ENCODE assay signal across 8 mouse cellular contexts in genomic region chr10:117792141-117793091, GRCm38 (mm10). TPM values are rescaled to one million over a fixed set of nuclear protein-coding genes. Genes with fewer than 3 reads are reported as not detected.
DNase-seq lines count a peak whose midpoint lies in the region; ATAC-seq and TF ChIP-seq lines count a peak whose summit lies in the region.

TSS of gene Nup107 (minus strand) at chr10:117792705.

- ATAC-seq in G1E (ENCODE audit: extremely low read depth, insufficient number of reproducible peaks, low FRiP score, poor library complexity, severe bottlenecking), result peak; percentile 82
- peak; percentile 96 for ATAC-seq in forebrain, embryonic 16.5 days
- ATAC-seq in lung, embryonic 14.5 days (ENCODE audit: insufficient read depth), result peak; percentile 98

- H3K27me3 ChIP-seq in G1E (ENCODE audit: insufficient read depth, low read length), result no peaks in the 10 kb centered on the region
- no peaks in the 10 kb centered on the region for H3K27me3 ChIP-seq in forebrain, embryonic 16.5 days (replicated peaks; ENCODE audit: control insufficient read depth, insufficient read depth, low read length)
- H3K27me3 ChIP-seq in lung, embryonic 14.5 days (ENCODE audit: insufficient read depth, low read length), result no peaks in the 10 kb centered on the region
- H3K27me3 ChIP-seq in thymus, adult 2 months (ENCODE audit: control insufficient read depth, insufficient read depth, low read length), result no peaks in the 10 kb centered on the region

- H3K27ac ChIP-seq in forebrain, embryonic 16.5 days (ENCODE audit: low read length), result peak within 1 kb of the TSS; percentile 58
- peak within 1 kb of the TSS; percentile 91 for H3K27ac ChIP-seq in layer of hippocampus, adult 2 months
- peak within 1 kb of the TSS; percentile 74 for H3K27ac ChIP-seq in lung, embryonic 14.5 days (ENCODE audit: low read depth)
- peak within 1 kb of the TSS; percentile 43; the same call in 1 of the 2 replicates for H3K27ac ChIP-seq in olfactory bulb, adult 2 months (ENCODE audit: insufficient read depth, low read depth, low read length)
- peak within 1 kb of the TSS; percentile 47; the same call in 1 of the 2 replicates for H3K27ac ChIP-seq in thymus, adult 2 months (ENCODE audit: control insufficient read depth, insufficient read depth, low read length)

- TF ChIP-seq POLR2A in olfactory bulb, adult 2 months (IDR thresholded peaks at IDR 0.05; ENCODE audit: insufficient read depth, low read depth, low read length), result 0 out of 2 replicates have a peak, but pooled peaks have one; percentile 29
- peak; percentile 79 for TF ChIP-seq POLR2A in thymus, adult 2 months (IDR thresholded peaks at IDR 0.05; ENCODE audit: control insufficient read depth, extremely low read depth, insufficient read depth, low read length, poor library complexity)

- peaks cover 35% of the 10 kb centered on the region for H3K4me1 ChIP-seq in G1E (ENCODE audit: insufficient read depth, low read depth, low read length)
- peaks cover 14% of the 10 kb centered on the region for H3K4me1 ChIP-seq in forebrain, embryonic 16.5 days (replicated peaks; ENCODE audit: control insufficient read depth, insufficient read depth, low read length)
- H3K4me1 ChIP-seq in lung, embryonic 14.5 days (ENCODE audit: insufficient read depth), result peaks cover 9% of the 10 kb centered on the region; the same call in 1 of the 2 replicates
- H3K4me1 ChIP-seq in olfactory bulb, adult 2 months (ENCODE audit: control insufficient read depth, insufficient read depth, low read length), result no peaks in the 10 kb centered on the region
- peaks cover 10% of the 10 kb centered on the region for H3K4me1 ChIP-seq in thymus, adult 2 months (replicated peaks; ENCODE audit: control insufficient read depth, insufficient read depth, low read length)

- WGBS in forebrain, embryonic 16.5 days, result under 1% methylated on average over 75 of the region's 75 CpGs
- WGBS in lung, embryonic 14.5 days, result under 1% methylated on average over 75 of the region's 75 CpGs
- WGBS in olfactory bulb, adult 2 months, result under 1% methylated on average over 75 of the region's 75 CpGs
- WGBS in thymus, adult 2 months, result under 1% methylated on average over 75 of the region's 75 CpGs

- peaks cover 3% of the 10 kb centered on the region; the same call in 1 of the 2 replicates for H3K9me3 ChIP-seq in G1E (replicated peaks)
- H3K9me3 ChIP-seq in forebrain, embryonic 16.5 days (ENCODE audit: control insufficient read depth, low read length), result no peaks in the 10 kb centered on the region
- H3K9me3 ChIP-seq in lung, embryonic 14.5 days (ENCODE audit: low read depth, low read length), result no peaks in the 10 kb centered on the region

- TF ChIP-seq CTCF in G1E (IDR thresholded peaks at IDR 0.05; ENCODE audit: low read depth, low read length), result no peak
- no peak; the same call in 1 of the 2 replicates for TF ChIP-seq CTCF in layer of hippocampus, adult 2 months (conservative IDR thresholded peaks at IDR 0.05)
- TF ChIP-seq CTCF in lung, embryonic 14.5 days (IDR thresholded peaks at IDR 0.05; ENCODE audit: low read depth), result no peak
- TF ChIP-seq CTCF in olfactory bulb, adult 2 months (IDR thresholded peaks at IDR 0.05; ENCODE audit: insufficient read depth, low read depth, low read length), result 0 out of 2 replicates have a peak, but pooled peaks have one; percentile 12
- peak; percentile 69; the same call in 1 of the 2 replicates for TF ChIP-seq CTCF in thymus, adult 2 months (IDR thresholded peaks at IDR 0.05; ENCODE audit: borderline replicate concordance, control insufficient read depth, extremely low read depth, insufficient read depth, low read length, poor library complexity)

- peak; percentile 97 for DNase-seq in G1E (ENCODE audit: low spot score)
- peak; percentile 100 for DNase-seq in cerebellum, adult 18-20 months
- peak; percentile 100 for DNase-seq in heart, postnatal 36 days
- peak; percentile 100 for DNase-seq in layer of hippocampus, adult 2 months (ENCODE audit: low spot score in 2 of 2)
- DNase-seq in lung, embryonic 14.5 days, result peak; percentile 100
- DNase-seq in thymus, adult 2 months, result peak; percentile 100

- intact Hi-C loops in heart, postnatal 36 days (cut with DNase I), result loop anchor here (2.0 to 5.0 kb wide), 4 partner anchors 52 to 318 kb away; no protein-coding TSS in a partner anchor

- peak within 1 kb of the TSS; percentile 98 for H3K4me3 ChIP-seq in G1E (ENCODE audit: low read depth, low read length)
- peak within 1 kb of the TSS; percentile 98 for H3K4me3 ChIP-seq in forebrain, embryonic 16.5 days (replicated peaks; ENCODE audit: low read length)
- peak within 1 kb of the TSS; percentile 84 for H3K4me3 ChIP-seq in layer of hippocampus, adult 2 months
- H3K4me3 ChIP-seq in lung, embryonic 14.5 days (ENCODE audit: low read depth, low read length), result peak within 1 kb of the TSS; percentile 74
- H3K4me3 ChIP-seq in olfactory bulb, adult 2 months (ENCODE audit: insufficient read depth, low read depth, low read length), result peak within 1 kb of the TSS; percentile 71
- peak within 1 kb of the TSS; percentile 80 for H3K4me3 ChIP-seq in thymus, adult 2 months (ENCODE audit: control insufficient read depth, insufficient read depth, low read length)

- H3K4me2 ChIP-seq in forebrain, embryonic 16.5 days (ENCODE audit: low read length), result peak within 1 kb of the TSS; percentile 80
- peak within 1 kb of the TSS; percentile 80 for H3K4me2 ChIP-seq in lung, embryonic 14.5 days

- peaks cover 29% of the 10 kb centered on the region for H3K36me3 ChIP-seq in G1E (replicated peaks)
- H3K36me3 ChIP-seq in forebrain, embryonic 16.5 days (ENCODE audit: control insufficient read depth, insufficient read depth), result no peaks in the 10 kb centered on the region
- H3K36me3 ChIP-seq in lung, embryonic 14.5 days (ENCODE audit: insufficient read depth), result peaks cover 20% of the 10 kb centered on the region
- H3K36me3 ChIP-seq in thymus, adult 2 months (ENCODE audit: control insufficient read depth, insufficient read depth, low read length), result peaks cover 6% of the 10 kb centered on the region; the same call in 1 of the 2 replicates

- peak within 1 kb of the TSS; percentile 84 for H3K9ac ChIP-seq in forebrain, embryonic 16.5 days (replicated peaks; ENCODE audit: low read depth, low read length)
- peak within 1 kb of the TSS; percentile 76 for H3K9ac ChIP-seq in lung, embryonic 14.5 days

RNA-seq across cellular contexts. Expression of gene Nup107, which starts in this region (rescaled TPM):
- 81.8 and 130 TPM in 2 replicates for total RNA-seq in G1E (2014; fragmentation: Nextera tagmentation)
- 131 and 144 TPM in 2 replicates for total RNA-seq in G1E (2017)
- 58.0 and 59.9 TPM in 2 replicates for polyA plus RNA-seq in G1E (2012)
- polyA plus RNA-seq in forebrain, embryonic 16.5 days (2015; fragmentation: Nextera tagmentation; extraction: Ambion mirVana), result 57.9 and 65.5 TPM in 2 replicates
- 1 to 10 TPM; 6.6 to 9.0 TPM for total RNA-seq in heart, postnatal 36 days (2021)
- total RNA-seq in layer of hippocampus, adult 2 months (2021), result 10 to 100 TPM; 15.5 to 19.4 TPM
- polyA plus RNA-seq in lung, embryonic 14.5 days (2014; fragmentation: Nextera tagmentation; extraction: Ambion mirVana), result 96.3 and 96.6 TPM in 2 replicates
- polyA plus RNA-seq in olfactory bulb, adult 2 months (2012; ENCODE audit: insufficient read depth, insufficient read length, low replicate concordance, missing spikeins), result not detected in 2 replicates
- 21.4 and 26.1 TPM in 2 replicates for polyA plus RNA-seq in thymus, adult 2 months (2012; rRNA removed)

Comparison
In these comparisons a context has a peak if more than half of its experiments do, and no peak if none do; other contexts are left out.
1. Peak in every context shown above with its lines: DNase-seq, ATAC-seq, H3K4me3 ChIP-seq and H3K27ac ChIP-seq.
2. RNA of gene Nup107 (total RNA-seq): 81.8 to 144 TPM in G1E; 15.5 to 19.4 TPM in layer of hippocampus, adult 2 months and 6.6 to 9.0 TPM in heart, postnatal 36 days; every median in the first group is over 4 times any median in the second.
3. CTCF ChIP-seq: peak in olfactory bulb, adult 2 months (single experiment) and thymus, adult 2 months (single experiment); none in G1E (single experiment), layer of hippocampus, adult 2 months (single experiment) and lung, embryonic 14.5 days (single experiment).